Mouse (Mus musculus): ENCODE results near the gene Pth1r.

DNA sequence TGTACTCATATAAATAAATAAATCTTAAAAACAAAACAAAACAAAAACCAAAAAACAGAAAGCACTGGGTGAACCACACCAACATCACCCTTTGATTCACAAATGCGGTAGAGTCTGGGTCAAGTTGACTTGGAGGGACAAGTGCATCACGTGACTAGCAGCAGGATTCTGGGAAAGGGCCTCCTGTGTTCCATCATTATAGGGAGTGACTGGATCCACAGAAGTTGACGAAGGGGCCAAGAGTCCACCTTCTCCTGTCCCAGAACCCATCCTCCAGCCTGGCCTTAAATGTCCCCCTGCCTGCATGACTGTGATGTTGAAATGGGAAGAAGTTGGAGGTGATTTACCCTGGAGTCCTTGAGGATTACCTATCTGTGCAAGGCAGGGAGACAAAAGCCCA is 28.1 kb downstream of the Pth1r start:
- TF ChIP-seq POLR2A (IDR thresholded peaks at IDR 0.05; ENCODE audit: low read depth, low read length) = no peak
- no peak for TF ChIP-seq CTCF (IDR thresholded peaks at IDR 0.05; ENCODE audit: extremely low read depth, insufficient read depth, insufficient read length, insufficient replicate concordance)

Data from spleen, adult 2 months (tissue).